Mouse (Mus musculus): Measurements from ENCODE around the gene Gm26920. TPM values are rescaled to one million over a fixed set of nuclear protein-coding genes. Genes with fewer than 3 reads are reported as not detected.
A peak's percentile ranks its signal among the peaks of the same experiment; 100 is the strongest.

Gm26920 gene
- polyA plus RNA-seq, 2 experiments, result 0.23 TPM; not detected in 1

DNA sequence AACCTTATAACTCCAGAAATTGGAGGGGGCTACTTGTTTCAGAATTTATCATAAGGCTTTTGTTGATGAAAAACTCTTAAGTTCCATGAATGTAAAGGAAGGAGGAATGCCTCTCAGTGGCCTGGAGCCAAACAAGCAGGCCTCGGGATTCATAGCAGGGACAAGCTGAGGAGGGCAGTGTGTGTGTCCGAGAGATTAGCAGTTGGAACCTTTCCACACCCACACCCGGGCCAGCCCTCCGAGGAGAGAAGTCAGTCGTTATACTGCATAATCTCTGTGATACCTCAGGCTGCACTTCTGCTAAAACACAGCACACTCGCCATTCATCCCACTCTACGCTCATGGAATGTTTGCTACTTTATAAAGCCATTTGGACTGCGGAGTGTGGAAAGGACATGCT is 66.4 kb downstream of the Gm26920 start:
- Histone ChIP-seq H3K27ac (no peak overlapping the region), H3K9me3 (ENCODE audit: control insufficient read depth, low read length) (no peaks in the 10 kb centered on the region), H3K36me3 (replicated peaks; ENCODE audit: control insufficient read depth, insufficient read depth, low read depth) (peaks cover 29% of the 10 kb centered on the region), H3K9ac (replicated peaks) (no peak overlapping the region), H3K4me3 (ENCODE audit: insufficient read depth in 1 of 2, low read depth in 2 of 2, low read length in 2 of 2) (no peak overlapping the region), H3K4me2 (ENCODE audit: low read depth) (no peak overlapping the region), H3K27me3 (ENCODE audit: control insufficient read depth, insufficient read depth, low read length) (no peaks in the 10 kb centered on the region), H3K4me1 (replicated peaks; ENCODE audit: control insufficient read depth in 2 of 2, insufficient read depth in 2 of 2, low read length in 1 of 2) (no peaks in the 10 kb centered on the region)
- ATAC-seq (ENCODE audit: insufficient read depth), result no peak
- WGBS (ENCODE audit: insufficient replicate concordance), result 65% methylated on average over 8 of the region's 8 CpGs
- TF ChIP-seq CTCF (IDR thresholded peaks at IDR 0.05; ENCODE audit: low read depth) (no peak), EP300 (IDR thresholded peaks at IDR 0.05; ENCODE audit: low read depth) (no peak)
- DNase-seq (ENCODE audit: low read depth in 3 of 3, low spot score in 3 of 3), result no peak

DNA sequence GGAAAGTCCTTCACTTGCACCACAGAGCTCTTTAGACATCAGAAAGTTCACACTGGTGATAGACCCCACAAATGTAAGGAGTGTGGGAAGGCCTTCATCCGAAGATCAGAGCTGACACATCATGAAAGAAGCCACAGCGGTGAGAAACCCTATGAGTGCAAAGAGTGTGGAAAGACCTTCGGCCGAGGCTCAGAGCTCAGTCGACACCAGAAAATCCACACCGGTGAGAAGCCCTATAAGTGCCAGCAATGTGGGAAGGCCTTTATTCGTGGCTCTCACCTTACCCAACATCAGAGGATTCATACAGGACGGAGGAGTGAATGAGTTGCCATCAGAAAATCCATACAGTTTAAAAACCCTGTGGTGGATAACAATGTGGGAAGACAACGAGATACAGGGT is 66.9 kb downstream of the Gm26920 start:
- 86% methylated on average over 9 of the region's 9 CpGs for WGBS (ENCODE audit: insufficient replicate concordance)

DNA sequence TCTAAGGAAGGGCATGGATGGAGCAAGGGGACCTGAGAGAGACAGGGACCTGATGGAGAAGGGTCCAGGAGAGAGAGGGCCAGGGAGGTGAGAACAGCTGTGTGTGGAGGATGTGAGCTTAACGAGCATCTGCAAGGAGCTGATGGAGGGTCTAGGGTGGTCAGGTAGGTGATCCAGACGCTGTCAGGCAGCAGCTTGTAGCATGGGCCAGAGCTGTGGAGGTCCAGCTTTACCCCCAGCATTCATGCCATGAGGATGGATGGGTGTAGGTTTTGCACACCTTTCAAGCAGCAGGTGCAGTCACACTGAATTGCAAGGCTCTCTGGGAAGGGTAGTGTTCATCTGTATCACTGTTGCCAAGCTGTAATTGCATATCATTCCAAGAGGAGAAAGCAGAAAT is 70.7 kb downstream of the Gm26920 start:
- Histone ChIP-seq H3K4me3 (ENCODE audit: insufficient read depth in 1 of 2, low read depth in 2 of 2, low read length in 2 of 2) (no peak overlapping the region), H3K36me3 (replicated peaks; ENCODE audit: control insufficient read depth, insufficient read depth, low read depth) (peaks cover 44% of the 10 kb centered on the region), H3K4me2 (ENCODE audit: low read depth) (no peak overlapping the region), H3K27ac (no peak overlapping the region), H3K27me3 (ENCODE audit: control insufficient read depth, insufficient read depth, low read length) (no peaks in the 10 kb centered on the region), H3K4me1 (replicated peaks; ENCODE audit: control insufficient read depth in 2 of 2, insufficient read depth in 2 of 2, low read length in 1 of 2) (no peaks in the 10 kb centered on the region), H3K9me3 (ENCODE audit: control insufficient read depth, low read length) (no peaks in the 10 kb centered on the region), H3K9ac (replicated peaks) (no peak overlapping the region)
- 78% methylated on average over 2 of the region's 2 CpGs for WGBS (ENCODE audit: insufficient replicate concordance)
- TF ChIP-seq CTCF (IDR thresholded peaks at IDR 0.05; ENCODE audit: low read depth) (no peak), EP300 (IDR thresholded peaks at IDR 0.05; ENCODE audit: low read depth) (no peak)
- DNase-seq (ENCODE audit: low read depth in 3 of 3, low spot score in 3 of 3) (no peak), ATAC-seq (ENCODE audit: insufficient read depth) (no peak)

More for the DNA sequence above, 66.9 kb downstream of the Gm26920 start:
- Histone ChIP-seq H3K27me3 (ENCODE audit: control insufficient read depth, insufficient read depth, low read length) (no peaks in the 10 kb centered on the region), H3K4me2 (ENCODE audit: low read depth) (no peak overlapping the region), H3K27ac (no peak overlapping the region), H3K4me3 (ENCODE audit: insufficient read depth in 1 of 2, low read depth in 2 of 2, low read length in 2 of 2) (no peak overlapping the region), H3K9ac (replicated peaks) (no peak overlapping the region), H3K9me3 (ENCODE audit: control insufficient read depth, low read length) (no peaks in the 10 kb centered on the region), H3K36me3 (replicated peaks; ENCODE audit: control insufficient read depth, insufficient read depth, low read depth) (peaks cover 33% of the 10 kb centered on the region), H3K4me1 (replicated peaks; ENCODE audit: control insufficient read depth in 2 of 2, insufficient read depth in 2 of 2, low read length in 1 of 2) (no peaks in the 10 kb centered on the region)
- TF ChIP-seq EP300 (IDR thresholded peaks at IDR 0.05; ENCODE audit: low read depth), result no peak
- no peak for TF ChIP-seq CTCF (IDR thresholded peaks at IDR 0.05; ENCODE audit: low read depth)
- no peak for DNase-seq (ENCODE audit: low read depth in 3 of 3, low spot score in 3 of 3)
- ATAC-seq (ENCODE audit: insufficient read depth), result no peak

DNA sequence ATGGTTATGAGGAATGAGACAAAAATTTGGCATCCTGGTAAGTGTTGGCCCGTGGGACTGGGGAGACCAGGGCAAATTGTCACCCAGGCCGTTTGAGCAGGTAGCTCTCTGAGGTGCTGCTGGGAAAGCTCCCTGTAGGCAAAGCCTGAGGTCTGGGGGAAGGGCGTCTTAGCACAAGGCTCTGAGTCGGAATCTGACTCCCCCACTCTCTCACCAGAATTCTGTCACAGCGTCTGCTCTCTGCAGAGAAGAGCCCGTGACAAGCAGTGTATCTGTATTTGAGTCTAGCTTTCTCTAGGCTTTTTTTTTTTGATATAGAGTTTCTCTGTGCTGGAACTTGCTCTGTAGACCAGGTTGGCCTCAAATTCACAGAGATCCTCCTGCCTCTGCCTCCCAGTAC is 73.0 kb downstream of the Gm26920 start:
- no peak overlapping the region for H3K4me3 ChIP-seq (ENCODE audit: insufficient read depth in 1 of 2, low read depth in 2 of 2, low read length in 2 of 2)
- ATAC-seq (ENCODE audit: insufficient read depth), result no peak
- H3K4me1 ChIP-seq (replicated peaks; ENCODE audit: control insufficient read depth in 2 of 2, insufficient read depth in 2 of 2, low read length in 1 of 2), result no peaks in the 10 kb centered on the region
- no peaks in the 10 kb centered on the region for H3K27me3 ChIP-seq (ENCODE audit: control insufficient read depth, insufficient read depth, low read length)
- 82% methylated on average over 6 of the region's 6 CpGs for WGBS (ENCODE audit: insufficient replicate concordance)
- H3K36me3 ChIP-seq (replicated peaks; ENCODE audit: control insufficient read depth, insufficient read depth, low read depth), result peaks cover 26% of the 10 kb centered on the region
- H3K27ac ChIP-seq, result no peak overlapping the region
- TF ChIP-seq CTCF (IDR thresholded peaks at IDR 0.05; ENCODE audit: low read depth) (no peak), EP300 (IDR thresholded peaks at IDR 0.05; ENCODE audit: low read depth) (no peak)
- H3K9me3 ChIP-seq (ENCODE audit: control insufficient read depth, low read length), result no peaks in the 10 kb centered on the region
- no peak overlapping the region for H3K4me2 ChIP-seq (ENCODE audit: low read depth)
- no peak for DNase-seq (ENCODE audit: low read depth in 3 of 3, low spot score in 3 of 3)
- no peak overlapping the region for H3K9ac ChIP-seq (replicated peaks)

DNA sequence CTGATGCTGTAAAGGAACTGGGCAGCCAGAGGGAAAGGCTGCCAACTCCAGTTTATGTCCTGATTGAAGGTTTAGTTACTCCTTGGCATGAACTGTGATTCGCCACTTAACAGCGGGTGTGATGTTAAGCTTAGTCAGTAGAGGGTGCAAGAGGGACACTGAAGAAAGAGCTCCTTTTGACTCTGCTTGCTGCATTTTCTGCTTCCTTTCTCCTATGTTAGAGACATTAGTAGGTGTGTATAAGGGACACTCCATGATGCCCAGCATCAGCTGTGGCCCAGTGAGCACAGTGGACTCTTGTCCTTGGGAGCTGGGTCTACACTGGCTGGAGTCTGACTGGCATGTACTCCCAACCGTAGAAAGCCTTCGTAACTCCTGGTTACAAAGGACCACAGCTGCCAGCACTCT is 77.2 kb downstream of the Gm26920 start:
- Histone ChIP-seq H3K9me3 (ENCODE audit: control insufficient read depth, low read length) (no peaks in the 10 kb centered on the region), H3K9ac (replicated peaks) (no peak overlapping the region), H3K36me3 (replicated peaks; ENCODE audit: control insufficient read depth, insufficient read depth, low read depth) (peaks cover 17% of the 10 kb centered on the region), H3K27me3 (ENCODE audit: control insufficient read depth, insufficient read depth, low read length) (no peaks in the 10 kb centered on the region), H3K4me1 (replicated peaks; ENCODE audit: control insufficient read depth in 2 of 2, insufficient read depth in 2 of 2, low read length in 1 of 2) (no peaks in the 10 kb centered on the region), H3K4me3 (ENCODE audit: insufficient read depth in 1 of 2, low read depth in 2 of 2, low read length in 2 of 2) (no peak overlapping the region), H3K27ac (no peak overlapping the region), H3K4me2 (ENCODE audit: low read depth) (no peak overlapping the region)
- 64% methylated on average over 4 of the region's 4 CpGs for WGBS (ENCODE audit: insufficient replicate concordance)
- DNase-seq (ENCODE audit: low read depth in 3 of 3, low spot score in 3 of 3) (peak in 1 of 3 experiments; percentile 20), ATAC-seq (ENCODE audit: insufficient read depth) (no peak)
- TF ChIP-seq CTCF (IDR thresholded peaks at IDR 0.05; ENCODE audit: low read depth) (peak; percentile 61), EP300 (IDR thresholded peaks at IDR 0.05; ENCODE audit: low read depth) (no peak)
